Mouse (Mus musculus) embryonic facial prominence, embryonic 11.5 days (tissue): ENCODE data around the gene Stt3a. TPM values are rescaled to one million over a fixed set of nuclear protein-coding genes. Genes with fewer than 3 reads are reported as not detected.

Experiments
- ATAC-seq: fragments of 200-750 bp; cut with Nextera tagmentation; replicated peaks from 2 replicates; pipeline ENCODE4 v1.8.0; 2017; ENCODE audit warnings: low read depth; ENCODE audit not compliant: insufficient number of reproducible peaks, low FRiP score, low TSS enrichment
- DNase-seq: peaks from one replicate; pipeline ENCODE4 v3.0.0-alpha.2; 2015; ENCODE audit warnings: low spot score
- H3K27ac ChIP-seq: fragments of 300-500 bp; sonication (generic); replicated peaks from 2 replicates; pipeline ENCODE4 v1.5.1; 2014; ENCODE audit warnings: mild to moderate bottlenecking, low read depth, low read length, control low read depth
- H3K27me3 ChIP-seq: fragments of 300-500 bp; sonication (generic); 2 replicates; pipeline ENCODE4 v1.6.1; 2014; ENCODE audit warnings: mild to moderate bottlenecking, low read length, moderate library complexity, mixed read lengths; ENCODE audit not compliant: control insufficient read depth, insufficient read depth
- H3K36me3 ChIP-seq: fragments of 300-500 bp; sonication (generic); replicated peaks from 2 replicates; pipeline ENCODE4 v1.6.1; 2014; ENCODE audit warnings: low read depth, mild to moderate bottlenecking, low read length, moderate library complexity, mixed read lengths; ENCODE audit not compliant: control insufficient read depth, insufficient read depth
- H3K4me1 ChIP-seq: fragments of 300-500 bp; sonication (generic); 2 replicates; pipeline ENCODE4 v1.6.1; 2014; ENCODE audit warnings: low read length, mixed read lengths; ENCODE audit not compliant: control insufficient read depth, insufficient read depth
- H3K4me2 ChIP-seq: fragments of 300-500 bp; sonication (generic); 2 replicates; pipeline ENCODE4 v1.6.1; 2014; ENCODE audit warnings: low read depth, mild to moderate bottlenecking, control low read depth, low read length, moderate library complexity
- H3K4me3 ChIP-seq: fragments of 300-500 bp; sonication (generic); 2 replicates; pipeline ENCODE4 v1.5.1; 2014; ENCODE audit warnings: low read depth, low read length, control low read depth
- H3K9ac ChIP-seq: fragments of 300-500 bp; sonication (generic); replicated peaks from 2 replicates; pipeline ENCODE4 v1.6.1; 2014; ENCODE audit warnings: mild to moderate bottlenecking, control low read depth, low read length
- H3K9me3 ChIP-seq: fragments of 300-500 bp; sonication (generic); replicated peaks from 2 replicates; pipeline ENCODE4 v1.6.1; 2016; ENCODE audit warnings: mild to moderate bottlenecking, low read length, inconsistent platforms, mixed read lengths; ENCODE audit not compliant: control insufficient read depth
- WGBS: fragments of 180-500 bp; shearing (Covaris S2); extraction: QIAGEN DNeasy Blood & Tissue Kit; methylation state at CpG from one replicate; pipeline ENCODE4 v1.1.7; 2014; 5-methylcytosine and 5-hydroxymethylcytosine counted together
- polyA plus RNA-seq: library from polyadenylated mRNA; unstranded; fragments of >200 nt; fragmentation: Nextera tagmentation; extraction: Ambion mirVana; gene quantifications from 2 replicates; pipeline ENCODE4 v1.2.1, GENCODE M21; 2014

The Stt3a gene
- polyA plus RNA-seq: 212 and 214 TPM in 2 replicates

- DNase-seq (peak; percentile 100), ATAC-seq (peak; percentile 100)
- Histone ChIP-seq H3K27ac (peak within 1 kb of the TSS; percentile 60; the same call in 1 of the 2 replicates), H3K4me2 (peak within 1 kb of the TSS; percentile 71), H3K4me1 (no peaks in the 10 kb centered on the region; the same call in 1 of the 2 replicates), H3K9ac (peak within 1 kb of the TSS; percentile 89), H3K9me3 (no peaks in the 10 kb centered on the region), H3K4me3 (peak within 1 kb of the TSS; percentile 95), H3K27me3 (no peaks in the 10 kb centered on the region), H3K36me3 (no peaks in the 10 kb centered on the region)
- under 1% methylated on average over 60 of the region's 60 CpGs for WGBS
These were observed at the start of gene Stt3a for GRCm38 (mm10) chr9:36767203-36768143. Gene Stt3a, minus strand, starts transcription at chr9:36767679.

- Histone ChIP-seq H3K9me3 (no peaks in the 10 kb centered on the region), H3K4me3 (no peak overlapping the region), H3K27me3 (no peaks in the 10 kb centered on the region), H3K4me1 (no peaks in the 10 kb centered on the region), H3K36me3 (no peaks in the 10 kb centered on the region), H3K9ac (no peak overlapping the region), H3K4me2 (no peak overlapping the region), H3K27ac (no peak overlapping the region)
- WGBS: 73% methylated on average over 3 of the region's 3 CpGs
- ATAC-seq (no peak), DNase-seq (no peak)
These were observed 47.0 kb upstream of the Stt3a start for GRCm38 (mm10) chr9:36814486-36814885.

- H3K27me3 ChIP-seq: no peaks in the 10 kb centered on the region
- H3K36me3 ChIP-seq: no peaks in the 10 kb centered on the region
- no peak overlapping the region for H3K4me3 ChIP-seq
- H3K4me2 ChIP-seq: no peak overlapping the region
- no peak for DNase-seq
- no peak overlapping the region for H3K9ac ChIP-seq
- 91% methylated on average over 5 of the region's 5 CpGs for WGBS
- no peak overlapping the region for H3K27ac ChIP-seq
- no peaks in the 10 kb centered on the region for H3K4me1 ChIP-seq
- no peak for ATAC-seq
- H3K9me3 ChIP-seq: no peaks in the 10 kb centered on the region
These were observed 40.8 kb upstream of the Stt3a start for GRCm38 (mm10) chr9:36808126-36808785.

GRCm38 (mm10) chr9:36805256-36805975 lies 37.9 kb upstream of the Stt3a start:
- no peak overlapping the region for H3K4me3 ChIP-seq
- H3K4me2 ChIP-seq: no peak overlapping the region

GRCm38 (mm10) chr9:36803926-36804325 lies 36.4 kb upstream of the Stt3a start:
- 82% methylated on average over 3 of the region's 3 CpGs for WGBS
- no peaks in the 10 kb centered on the region for H3K9me3 ChIP-seq
- no peaks in the 10 kb centered on the region for H3K4me1 ChIP-seq
- DNase-seq (no peak), ATAC-seq (no peak)
- no peaks in the 10 kb centered on the region for H3K36me3 ChIP-seq
- no peaks in the 10 kb centered on the region for H3K27me3 ChIP-seq
- H3K27ac ChIP-seq: no peak overlapping the region
- no peak overlapping the region for H3K4me3 ChIP-seq
- no peak overlapping the region for H3K9ac ChIP-seq
- H3K4me2 ChIP-seq: no peak overlapping the region

More at GRCm38 (mm10) chr9:36805256-36805975, 37.9 kb upstream of the Stt3a start:
- H3K27me3 ChIP-seq: no peaks in the 10 kb centered on the region
- DNase-seq: no peak
- H3K9ac ChIP-seq: no peak overlapping the region
- WGBS: 81% methylated on average over 3 of the region's 3 CpGs
- H3K4me1 ChIP-seq: no peaks in the 10 kb centered on the region
- no peaks in the 10 kb centered on the region for H3K9me3 ChIP-seq
- ATAC-seq: no peak
- no peaks in the 10 kb centered on the region for H3K36me3 ChIP-seq
- no peak overlapping the region for H3K27ac ChIP-seq

GRCm38 (mm10) chr9:36803386-36803785 lies 35.9 kb upstream of the Stt3a start:
- Histone ChIP-seq H3K36me3 (no peaks in the 10 kb centered on the region), H3K4me3 (no peak overlapping the region), H3K9me3 (no peaks in the 10 kb centered on the region), H3K4me1 (no peaks in the 10 kb centered on the region), H3K4me2 (no peak overlapping the region), H3K27ac (no peak overlapping the region), H3K27me3 (no peaks in the 10 kb centered on the region), H3K9ac (no peak overlapping the region)
- no peak for ATAC-seq
- no peak for DNase-seq
- 80% methylated on average over 6 of the region's 6 CpGs for WGBS

GRCm38 (mm10) chr9:36802951-36803350 lies 35.5 kb upstream of the Stt3a start:
- WGBS: 84% methylated on average over 3 of the region's 3 CpGs
- Histone ChIP-seq H3K4me2 (no peak overlapping the region), H3K9me3 (no peaks in the 10 kb centered on the region), H3K36me3 (no peaks in the 10 kb centered on the region), H3K27me3 (no peaks in the 10 kb centered on the region), H3K4me1 (no peaks in the 10 kb centered on the region), H3K27ac (no peak overlapping the region), H3K4me3 (no peak overlapping the region), H3K9ac (no peak overlapping the region)
- ATAC-seq: no peak
- no peak for DNase-seq
